Mouse (Mus musculus) liver, adult (tissue): ENCODE results near the gene Slc16a10.

Experiments used
- GATA4 ChIP-seq: IDR thresholded peaks from 2 replicates; pipeline ENCODE4 v1.6.1; 2014; ENCODE audit warnings: mild to moderate bottlenecking, low read length; ENCODE audit not compliant: insufficient replicate concordance

Slc16a10 gene

DNA sequence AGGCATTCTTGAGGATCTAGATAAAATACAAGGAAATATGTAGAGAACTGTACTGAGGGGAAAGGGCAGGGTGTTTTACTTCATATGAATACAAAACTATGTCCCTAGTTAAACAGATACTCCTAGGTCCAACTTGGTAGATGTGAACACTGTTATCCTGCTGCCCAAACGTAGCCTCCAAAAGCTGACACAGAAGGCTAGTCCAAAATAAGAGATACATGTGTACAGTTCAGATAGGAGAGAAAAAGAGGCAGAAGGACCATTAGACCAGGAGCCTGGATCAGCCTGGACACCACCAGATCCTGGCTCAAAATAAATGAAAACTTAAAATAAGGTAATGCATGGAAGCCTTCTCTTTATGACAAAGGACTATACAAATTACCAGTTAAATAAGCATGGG, 8.4 kb downstream of the Slc16a10 start:
- TF ChIP-seq GATA4, result no peak

DNA sequence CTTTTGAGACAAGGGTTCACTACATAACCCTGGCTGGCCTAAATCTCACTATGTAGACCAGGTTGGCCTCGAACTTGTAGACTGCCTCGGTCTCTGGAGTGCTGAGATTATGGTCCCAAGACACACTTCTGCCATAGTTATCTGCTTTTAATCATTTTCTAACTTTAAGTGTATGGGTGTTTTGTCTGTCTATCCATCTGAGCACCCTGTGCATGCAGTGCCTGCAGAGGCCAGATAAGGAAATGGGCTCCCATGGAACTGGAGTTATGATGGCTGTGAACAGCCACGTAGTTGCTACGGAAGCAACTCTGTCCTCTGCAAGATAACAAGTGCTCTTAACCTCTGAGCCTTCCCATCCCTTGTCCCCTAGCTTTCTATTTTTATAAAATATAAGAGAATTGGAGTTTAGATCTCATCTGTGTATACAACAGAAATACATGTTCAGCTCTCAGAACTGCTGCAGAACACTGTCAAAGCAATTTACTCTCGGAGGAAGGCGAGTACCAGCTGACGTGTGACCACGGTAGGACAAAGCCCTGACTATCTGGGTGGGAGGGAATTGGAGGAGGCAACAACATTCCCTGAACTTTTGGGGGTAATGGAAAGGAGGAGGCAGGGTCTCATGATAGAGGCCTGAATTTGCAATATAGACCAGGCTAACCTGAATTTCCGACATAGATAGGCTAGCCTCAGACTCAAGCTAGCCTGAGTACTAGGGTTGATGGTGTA, 10.2 kb downstream of the Slc16a10 start:
- no peak for TF ChIP-seq GATA4

DNA sequence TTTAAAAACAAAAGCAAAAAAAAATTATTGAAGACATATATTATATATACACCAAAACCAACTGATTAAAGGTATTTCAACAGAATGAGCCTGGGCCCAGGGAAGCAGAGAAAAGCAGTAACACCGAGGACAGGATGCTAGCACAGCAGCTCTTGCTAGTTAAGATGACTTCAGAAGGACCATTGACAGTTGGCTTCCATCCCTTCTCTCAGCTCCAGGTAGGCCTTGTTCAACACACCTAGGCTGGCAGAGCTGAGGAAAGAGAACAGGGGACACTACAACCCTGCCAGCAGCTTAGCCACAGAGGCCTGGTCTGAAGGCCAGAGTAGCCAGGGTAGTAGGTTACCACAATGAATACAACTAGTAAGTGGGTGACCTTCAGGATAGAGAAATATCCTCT, 11.9 kb downstream of the Slc16a10 start:
- TF ChIP-seq GATA4, result no peak

DNA sequence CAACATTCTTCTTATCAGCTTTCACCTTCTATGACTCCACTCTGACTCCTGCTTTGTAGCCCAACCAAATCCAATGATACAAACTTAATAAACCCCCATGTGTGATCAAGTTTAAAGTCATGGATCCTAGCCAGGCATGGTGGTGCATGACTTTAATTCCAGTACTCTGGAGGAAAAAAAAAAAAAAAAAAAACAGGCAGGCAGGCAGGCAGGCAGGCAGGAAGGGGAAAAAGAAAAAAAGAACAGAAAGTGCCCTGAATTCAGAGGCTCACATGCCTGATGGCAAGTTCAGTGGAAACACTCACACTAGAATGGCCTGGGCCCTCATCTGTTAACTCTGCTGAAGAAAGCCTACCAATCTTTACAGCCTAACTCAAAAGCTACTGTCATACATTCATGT, 12.9 kb downstream of the Slc16a10 start:
- TF ChIP-seq GATA4, result no peak

GRCm38 (mm10) chr10:40128497-40128896, 13.6 kb downstream of the Slc16a10 start:
- TF ChIP-seq GATA4, result no peak

DNA sequence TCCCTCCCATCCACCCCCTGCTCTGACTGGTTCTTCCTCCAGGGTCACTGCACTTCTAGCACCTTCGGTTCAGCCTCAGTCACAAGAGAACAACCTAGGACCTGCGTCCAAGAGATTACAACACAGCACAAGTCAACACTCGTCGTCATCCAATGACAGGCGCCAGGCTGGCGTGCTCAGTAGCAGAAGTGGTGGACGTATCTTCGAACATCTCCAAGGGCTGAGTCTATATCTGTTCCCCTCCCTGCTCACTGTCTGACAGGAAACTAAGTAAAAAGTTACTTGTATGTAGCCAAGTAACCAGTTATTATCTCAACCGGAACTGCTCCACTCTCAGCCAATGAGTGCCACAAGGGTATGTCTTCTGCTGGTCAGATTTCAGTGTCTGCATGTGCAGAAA, 16.9 kb downstream of the Slc16a10 start:
- TF ChIP-seq GATA4, result no peak

DNA sequence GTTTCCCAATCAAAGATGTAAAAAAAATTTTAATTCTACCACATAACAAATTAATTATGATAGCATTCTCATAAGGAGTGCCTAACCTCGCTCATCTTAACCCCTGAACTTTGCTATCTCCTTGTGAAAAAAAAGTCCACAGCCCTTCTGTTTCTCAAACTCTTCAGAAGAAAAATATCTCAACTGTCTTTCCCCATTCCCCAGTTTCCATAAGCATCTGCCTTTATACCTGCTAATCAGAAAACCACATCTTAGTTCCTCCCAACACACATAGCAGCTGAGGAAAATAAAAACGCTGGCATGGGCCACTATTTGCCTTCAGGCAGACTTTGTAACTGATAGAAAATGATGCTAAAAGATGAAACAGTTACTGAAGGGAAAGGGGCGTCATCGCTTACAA, 17.5 kb downstream of the Slc16a10 start:
- no peak for TF ChIP-seq GATA4

- no peak for TF ChIP-seq GATA4
Observed at GRCm38 (mm10) chr10:40124096-40124495, 18.0 kb downstream of the Slc16a10 start.

- no peak for TF ChIP-seq GATA4
Observed at GRCm38 (mm10) chr10:40119466-40119865, 22.6 kb downstream of the Slc16a10 start.

DNA sequence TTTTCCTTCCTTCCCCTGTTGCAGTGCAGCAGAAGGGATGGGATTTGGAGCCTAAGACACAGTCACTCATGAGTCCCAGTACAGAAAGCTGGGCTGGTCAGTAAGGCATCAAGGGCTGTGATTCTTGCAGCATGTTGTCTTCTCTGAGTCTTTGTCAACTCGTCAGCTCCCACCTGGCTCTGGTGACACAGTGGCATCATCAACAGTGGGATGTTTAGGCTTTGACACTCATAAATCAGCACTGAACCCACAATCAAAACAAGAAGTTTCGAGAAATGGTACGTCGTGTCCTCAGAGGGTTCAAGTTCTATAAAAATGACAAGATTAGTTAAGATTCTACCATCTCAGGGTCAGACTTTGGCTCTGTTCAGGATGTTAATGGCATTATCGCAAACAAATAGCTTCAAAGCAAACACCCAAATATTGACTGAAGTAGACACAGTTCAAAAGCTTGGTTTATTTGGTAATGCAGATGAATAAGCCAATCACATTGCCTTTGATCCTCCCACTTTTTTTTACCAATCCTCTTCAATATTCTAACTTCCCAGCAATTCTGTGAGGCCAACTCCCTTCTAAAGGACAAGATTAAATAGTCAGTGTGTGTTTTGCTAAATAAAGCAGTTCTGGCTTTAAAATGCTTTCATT, 23.2 kb downstream of the Slc16a10 start:
- TF ChIP-seq GATA4, result no peak

DNA sequence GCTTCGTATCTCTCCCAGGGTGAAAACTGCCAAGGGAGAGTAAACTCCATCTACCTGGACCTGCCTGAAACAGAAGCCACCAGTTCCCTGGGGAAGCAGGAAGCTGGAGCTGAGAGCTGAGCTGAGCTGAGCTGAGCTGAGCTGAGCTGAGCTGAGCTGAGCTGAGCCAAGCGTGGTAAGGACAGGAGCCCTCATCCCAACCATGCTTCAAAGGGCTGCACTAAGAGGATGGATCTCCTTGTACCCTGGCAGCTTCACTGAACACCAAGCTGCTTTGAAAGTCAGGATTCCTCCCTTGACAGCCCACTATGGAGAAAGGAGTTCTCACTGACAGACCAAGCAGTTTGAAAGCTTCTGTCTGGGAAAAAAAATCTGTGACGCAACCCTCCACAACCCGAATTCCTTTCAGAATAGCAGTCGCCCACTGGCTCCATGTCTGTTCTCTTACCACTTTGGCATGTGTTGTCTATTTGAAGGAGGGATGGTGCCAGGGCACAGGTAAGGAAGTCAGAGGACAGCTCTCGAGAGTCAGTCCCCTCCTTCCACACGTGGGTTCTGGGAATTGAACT, 28.5 kb downstream of the Slc16a10 start:
- TF ChIP-seq GATA4, result no peak

- no peak for TF ChIP-seq GATA4
Observed at GRCm38 (mm10) chr10:40112256-40112655, 29.8 kb downstream of the Slc16a10 start.

DNA sequence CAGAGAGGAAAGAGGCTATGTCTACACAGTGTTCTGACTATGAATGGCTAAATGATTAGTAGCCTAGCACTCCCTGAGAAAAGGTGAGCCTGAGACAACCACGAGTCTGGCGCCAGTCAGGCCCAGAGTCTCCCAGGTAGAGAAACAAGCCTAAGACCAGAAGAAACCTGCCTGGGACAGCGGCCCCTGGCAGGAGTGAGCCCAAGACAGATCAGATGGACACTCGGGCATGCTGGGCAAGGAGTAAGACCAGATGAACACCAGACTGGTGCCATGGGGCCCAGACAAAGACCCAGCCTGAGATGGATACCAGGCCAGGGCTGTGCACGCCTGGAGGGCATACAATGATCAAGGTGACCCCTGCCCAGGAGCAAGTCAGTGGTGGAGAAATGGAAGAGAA, 32.5 kb downstream of the Slc16a10 start:
- TF ChIP-seq GATA4, result no peak

- TF ChIP-seq GATA4, result no peak
Observed at GRCm38 (mm10) chr10:40108992-40109391, 33.1 kb downstream of the Slc16a10 start.

- TF ChIP-seq GATA4, result no peak
Observed at GRCm38 (mm10) chr10:40107995-40108394, 34.1 kb downstream of the Slc16a10 start.

- TF ChIP-seq GATA4, result no peak
Observed at GRCm38 (mm10) chr10:40105174-40105573, 36.9 kb downstream of the Slc16a10 start.
